Mouse (Mus musculus): ENCODE data around the gene Acox1. TPM values are rescaled to one million over a fixed set of nuclear protein-coding genes. Genes with fewer than 3 reads are reported as not detected.
A peak's percentile ranks its signal among the peaks of the same experiment; 100 is the strongest.

The Acox1 gene
- polyA plus RNA-seq (2012; rRNA removed): 94.7 and 106 TPM in 2 replicates

DNA sequence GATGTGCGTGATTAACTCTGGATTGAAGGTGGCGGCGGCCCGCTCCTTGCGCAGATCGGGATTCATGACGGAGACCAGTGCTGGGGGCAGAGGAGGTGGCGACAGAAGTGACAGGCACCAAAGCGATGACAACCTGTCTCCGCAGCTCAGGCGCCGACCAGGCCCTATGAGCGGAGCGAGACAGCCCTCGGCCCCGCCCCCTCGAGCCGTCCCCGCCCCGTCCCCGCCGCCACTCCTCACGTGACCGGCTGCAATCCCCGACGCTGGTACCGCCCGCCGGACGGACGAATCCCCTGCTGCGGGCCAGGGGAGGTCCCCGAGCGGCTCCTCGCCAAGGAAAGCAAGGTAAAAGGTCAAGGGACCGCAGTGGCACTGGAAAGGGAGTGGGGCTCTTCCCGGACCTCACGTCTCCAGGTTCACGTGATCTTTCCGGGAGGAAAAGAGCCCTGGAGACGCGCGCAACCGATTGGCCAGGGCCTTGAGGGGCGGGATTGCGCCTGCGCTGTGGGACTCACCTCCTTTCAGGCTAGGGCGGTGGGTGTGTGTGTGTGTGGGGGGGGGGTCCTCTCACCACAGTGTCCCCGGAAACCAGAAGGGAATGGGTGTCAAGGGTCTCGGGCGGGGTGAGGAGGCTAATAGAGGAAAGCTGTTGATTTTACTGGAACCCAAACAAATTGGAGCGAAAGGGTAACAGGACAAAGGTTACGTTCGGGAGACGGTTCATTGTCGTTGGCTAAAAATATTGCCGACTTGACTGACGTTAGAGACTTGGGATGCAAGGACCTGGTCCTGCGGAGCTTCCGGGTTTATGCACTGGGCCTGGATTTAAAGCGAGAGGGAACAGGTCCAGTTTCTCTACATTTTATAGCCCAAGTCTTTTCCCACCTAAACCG lies at the start of gene Acox1, which contains the start of gene Ten1:
Gene Acox1, minus strand, starts transcription at position 407 of the 893 bp plus-strand sequence.
Gene Ten1, plus strand, starts transcription at position 217 of the 893 bp plus-strand sequence.
- DNase-seq (ENCODE audit: low spot score): peak; percentile 96

- DNase-seq (ENCODE audit: low spot score): no peak
Measured at GRCm38 (mm10) chr11:116247502-116248222, 48.8 kb upstream of the Acox1 start.

GRCm38 (mm10) chr11:116245616-116246015 lies 46.8 kb upstream of the Acox1 start:
- DNase-seq (ENCODE audit: low spot score): no peak

DNA sequence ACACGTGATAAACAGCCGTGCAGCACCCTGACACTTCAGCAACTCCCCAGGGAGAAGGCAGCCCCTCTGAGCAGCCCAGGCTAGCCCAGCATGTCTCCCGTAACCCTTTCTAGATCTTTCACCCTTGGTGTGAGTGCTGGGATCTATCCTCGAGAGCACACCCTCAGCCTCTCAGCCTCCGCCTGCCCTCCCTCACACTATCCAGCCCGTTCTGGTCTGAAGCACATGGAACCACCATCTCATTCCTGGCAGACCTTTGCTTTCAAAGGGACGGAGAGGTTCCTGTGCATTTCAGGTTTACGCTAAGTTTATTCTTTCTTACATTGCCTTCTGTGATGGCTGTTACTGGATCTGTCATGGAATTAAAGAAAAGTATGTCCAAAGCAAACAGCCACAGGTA lies 45.7 kb upstream of the Acox1 start:
- DNase-seq (ENCODE audit: low spot score): no peak

- DNase-seq (ENCODE audit: low spot score): no peak
Measured at GRCm38 (mm10) chr11:116241744-116242235, 42.9 kb upstream of the Acox1 start.

GRCm38 (mm10) chr11:116239797-116240196 lies 41.0 kb upstream of the Acox1 start:
- no peak for DNase-seq (ENCODE audit: low spot score)

- peak; percentile 85 for DNase-seq (ENCODE audit: low spot score)
Measured at GRCm38 (mm10) chr11:116237742-116238395, 39.0 kb upstream of the Acox1 start, which contains the start of gene Evpl. Evpl (minus strand) TSS chr11:116238077.

DNA sequence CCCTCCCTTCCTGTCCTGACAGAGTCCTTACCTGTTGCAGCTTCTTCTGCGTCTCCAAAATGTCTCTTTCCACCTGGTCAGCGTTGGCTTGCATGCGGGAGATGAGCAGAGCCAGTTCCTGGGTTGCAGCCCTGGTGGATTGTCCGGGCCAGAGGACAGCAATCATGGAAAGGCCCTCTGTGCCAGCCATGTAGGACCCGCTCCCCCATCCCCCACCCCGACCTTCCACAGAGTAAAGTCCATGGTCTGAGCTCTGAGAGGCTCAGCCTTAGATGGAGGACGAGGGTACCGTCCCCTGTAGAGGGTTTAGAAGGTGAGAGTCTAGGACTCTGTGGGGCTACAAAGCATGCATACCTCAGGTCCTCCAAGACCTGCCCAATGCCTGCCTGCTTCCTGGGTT lies 36.1 kb upstream of the Acox1 start:
- DNase-seq (ENCODE audit: low spot score): no peak

GRCm38 (mm10) chr11:116232427-116232826 lies 33.6 kb upstream of the Acox1 start:
- no peak for DNase-seq (ENCODE audit: low spot score)

DNA sequence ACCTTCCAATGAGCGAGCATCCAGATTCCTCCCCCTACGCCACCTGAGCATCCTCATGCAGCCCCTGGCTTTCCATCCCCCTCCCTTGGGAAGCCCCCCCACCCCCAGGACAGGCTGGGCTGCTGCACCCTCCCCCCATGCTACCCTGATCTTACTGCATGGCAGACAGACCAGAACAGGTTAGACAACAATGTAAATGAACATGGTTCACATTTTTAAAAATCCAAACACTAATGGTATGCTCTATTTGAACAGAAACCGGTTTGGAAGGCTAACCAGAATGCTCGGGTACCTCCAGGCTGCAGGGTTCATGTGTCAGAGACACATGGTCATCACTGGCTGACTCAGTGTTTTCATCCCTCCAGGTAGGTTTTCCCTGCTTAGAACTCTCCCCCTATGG lies 29.9 kb upstream of the Acox1 start:
- no peak for DNase-seq (ENCODE audit: low spot score)

DNA sequence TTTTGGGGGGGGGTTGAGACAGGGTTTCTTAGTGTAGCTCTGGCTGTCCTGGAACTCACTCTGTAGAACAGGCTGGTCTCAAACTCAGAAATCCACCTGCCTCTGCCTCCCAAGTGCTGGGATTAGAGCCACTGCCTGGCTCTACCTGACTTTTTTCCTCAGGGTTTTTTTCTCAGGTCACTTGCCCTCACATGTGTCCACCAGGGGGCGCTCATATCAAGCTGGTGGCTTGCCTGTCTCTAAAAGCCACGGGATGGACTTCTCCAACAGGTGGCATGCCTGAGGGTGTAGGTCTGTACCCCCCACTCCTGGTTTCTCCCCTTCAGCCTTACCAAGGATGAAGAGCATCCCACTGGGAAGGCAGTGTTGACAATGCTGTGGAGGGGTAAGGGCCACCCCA lies 27.6 kb upstream of the Acox1 start:
- peak; percentile 70 for DNase-seq (ENCODE audit: low spot score)

DNA sequence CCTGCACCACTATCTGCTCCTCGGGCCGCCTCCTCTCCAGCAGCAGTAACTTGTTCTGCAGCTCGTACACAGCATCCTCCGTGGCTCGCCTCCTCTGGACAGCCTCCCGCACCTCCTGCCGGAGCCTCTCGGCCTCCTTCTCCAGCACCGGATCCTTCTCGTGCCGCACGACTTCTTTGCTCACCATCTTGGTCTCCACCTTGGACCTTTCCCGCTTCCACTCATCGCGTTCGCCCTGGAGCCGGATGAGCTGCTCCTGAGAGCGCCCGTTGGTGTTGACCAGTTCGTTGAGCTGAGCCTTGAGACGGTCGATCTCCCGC lies 23.9 kb upstream of the Acox1 start:
- DNase-seq (ENCODE audit: low spot score): no peak

DNA sequence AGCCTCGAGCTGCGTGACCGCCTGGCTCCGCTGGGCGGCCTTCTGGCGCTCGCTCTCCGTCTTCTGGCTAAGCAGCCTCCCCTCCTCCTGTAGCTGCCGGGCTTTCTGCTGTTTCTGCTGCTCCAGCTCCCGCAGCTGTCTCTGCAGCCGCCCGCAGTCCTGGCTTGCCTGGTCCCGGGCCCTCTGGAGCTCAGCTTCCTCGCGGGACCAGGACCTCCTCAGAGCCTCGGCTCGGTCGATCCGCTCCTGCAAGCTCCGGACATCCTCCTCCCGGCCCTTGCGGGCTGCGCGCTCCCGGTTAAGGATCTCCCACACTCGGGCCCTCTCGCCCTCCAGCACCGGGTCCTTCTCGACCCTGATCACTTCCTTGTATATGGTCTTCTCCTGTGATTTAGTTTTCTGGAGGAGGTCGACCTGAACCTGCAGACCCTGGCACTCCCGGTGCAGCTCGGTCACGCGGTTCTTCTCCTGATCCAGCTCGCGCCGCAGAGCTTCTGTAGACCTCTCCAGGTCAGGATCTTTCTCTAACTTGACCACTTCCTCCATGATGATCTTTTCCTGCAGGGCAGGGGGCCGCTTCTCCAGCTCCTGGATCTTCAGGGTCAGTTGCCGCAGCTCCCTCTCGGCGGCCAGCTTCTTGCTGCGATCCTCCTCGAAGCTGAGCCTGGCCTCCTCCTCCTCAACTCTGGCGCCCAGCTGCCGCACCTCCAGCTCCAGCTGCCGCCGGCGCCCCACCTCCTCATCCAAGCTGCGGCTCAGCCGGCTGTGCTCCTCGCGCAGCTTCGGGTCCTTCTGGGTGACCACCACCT lies 23.3 kb upstream of the Acox1 start:
- DNase-seq (ENCODE audit: low spot score): no peak

- no peak for DNase-seq (ENCODE audit: low spot score)
Measured at GRCm38 (mm10) chr11:116219885-116220284, 21.0 kb upstream of the Acox1 start.

- peak; percentile 69 for DNase-seq (ENCODE audit: low spot score)
Measured at GRCm38 (mm10) chr11:116218737-116219400, 20.0 kb upstream of the Acox1 start.

DNA sequence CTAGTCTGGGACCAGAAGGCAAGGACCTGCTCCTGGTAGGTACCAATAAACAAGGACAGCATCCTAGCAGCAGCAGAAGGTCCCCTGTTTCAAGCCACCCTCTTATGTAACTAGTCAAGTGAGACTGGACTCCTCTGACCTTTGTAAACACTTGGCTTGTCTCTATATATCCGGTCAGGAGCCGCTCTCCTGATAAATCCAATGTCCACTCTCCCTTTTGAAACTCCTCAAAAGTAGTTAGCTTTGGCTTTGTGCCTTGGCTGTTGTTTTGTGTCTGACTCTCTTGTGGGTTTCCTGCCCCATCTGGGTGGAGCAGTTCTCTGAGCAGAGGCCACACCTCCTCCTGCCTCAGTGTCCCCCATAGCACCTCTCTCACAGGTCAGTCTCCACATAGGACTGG lies 19.4 kb upstream of the Acox1 start:
- DNase-seq (ENCODE audit: low spot score): no peak

GRCm38 (mm10) chr11:116216549-116216948 lies 17.7 kb upstream of the Acox1 start:
- no peak for DNase-seq (ENCODE audit: low spot score)

DNA sequence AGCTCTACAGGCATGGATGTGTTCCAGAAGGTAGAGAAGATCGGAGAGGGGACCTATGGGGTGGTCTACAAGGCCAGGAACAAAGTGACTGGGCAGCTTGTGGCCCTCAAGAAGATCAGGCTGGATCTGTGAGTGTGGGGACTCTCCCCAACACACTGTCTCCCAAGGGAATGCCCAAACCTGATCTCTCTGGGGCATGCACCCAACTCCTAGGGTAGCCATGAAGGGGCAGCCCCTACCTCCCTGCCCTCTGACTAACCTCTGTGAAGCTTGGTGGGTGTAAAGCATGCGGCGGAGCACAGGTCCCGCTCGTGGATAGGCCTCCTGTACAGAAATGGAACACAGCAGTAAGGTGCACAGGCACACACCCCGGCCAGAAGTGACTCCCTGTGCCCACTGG lies 17.1 kb upstream of the Acox1 start:
- no peak for DNase-seq (ENCODE audit: low spot score)

- DNase-seq (ENCODE audit: low spot score): no peak
Measured at GRCm38 (mm10) chr11:116215181-116215580, 16.3 kb upstream of the Acox1 start.

GRCm38 (mm10) chr11:116213877-116214510 lies 15.1 kb upstream of the Acox1 start:
- DNase-seq (ENCODE audit: low spot score): no peak

Measured in urinary bladder, adult 2 months (tissue).